Mouse (Mus musculus): ENCODE results near the gene Sephs2. TPM values are rescaled to one million over a fixed set of nuclear protein-coding genes. Genes with fewer than 3 reads are reported as not detected.
A peak's percentile ranks its signal among the peaks of the same experiment; 100 is the strongest.

Sephs2 gene
- polyA plus RNA-seq, 1 experiment from 2014 or later, result 104 TPM

- ATAC-seq (ENCODE audit: insufficient number of reproducible peaks, low FRiP score, low TSS enrichment, low read depth) (no peak), DNase-seq (ENCODE audit: low spot score) (no peak)
- peaks cover 4% of the 10 kb centered on the region; the same call in 1 of the 2 replicates for H3K36me3 ChIP-seq (ENCODE audit: control insufficient read depth, insufficient read depth, low read length)
- no peaks in the 10 kb centered on the region for H3K9me3 ChIP-seq (ENCODE audit: control insufficient read depth, low read length)
- whole genome bisulfite sequencing, result 84% methylated on average over 10 of the region's 10 CpGs
- no peaks in the 10 kb centered on the region for H3K27me3 ChIP-seq (ENCODE audit: control insufficient read depth, insufficient read depth, low read length)
- H3K4me3 ChIP-seq (ENCODE audit: low read depth, low read length), result no peak overlapping the region
- no peak overlapping the region for H3K9ac ChIP-seq (ENCODE audit: low read length)
- H3K4me2 ChIP-seq (ENCODE audit: low read depth, severe bottlenecking), result no peak overlapping the region
- H3K27ac ChIP-seq (replicated peaks; ENCODE audit: low read depth, low read length), result no peak overlapping the region
- H3K4me1 ChIP-seq (ENCODE audit: control insufficient read depth, insufficient read depth, low read length), result peaks cover 4% of the 10 kb centered on the region; the same call in 1 of the 2 replicates
Observed at GRCm38 (mm10) chr7:127262218-127262961, 11.5 kb downstream of the Sephs2 start.

- no peaks in the 10 kb centered on the region for H3K27me3 ChIP-seq (ENCODE audit: control insufficient read depth, insufficient read depth, low read length)
- ATAC-seq (ENCODE audit: insufficient number of reproducible peaks, low FRiP score, low TSS enrichment, low read depth), result peak; percentile 95
- peak; percentile 97 for DNase-seq (ENCODE audit: low spot score)
- peaks cover 4% of the 10 kb centered on the region; the same call in 1 of the 2 replicates for H3K4me1 ChIP-seq (ENCODE audit: control insufficient read depth, insufficient read depth, low read length)
- peak within 1 kb of the TSS; percentile 78 for H3K9ac ChIP-seq (ENCODE audit: low read length)
- no peak within 1 kb of the TSS for H3K27ac ChIP-seq (replicated peaks; ENCODE audit: low read depth, low read length)
- peak within 1 kb of the TSS; percentile 78 for H3K4me3 ChIP-seq (ENCODE audit: low read depth, low read length)
- H3K9me3 ChIP-seq (ENCODE audit: control insufficient read depth, low read length), result no peaks in the 10 kb centered on the region
- under 1% methylated on average over 50 of the region's 50 CpGs for WGBS
- H3K4me2 ChIP-seq (ENCODE audit: low read depth, severe bottlenecking), result peak within 1 kb of the TSS; percentile 70
- peaks cover 7% of the 10 kb centered on the region for H3K36me3 ChIP-seq (ENCODE audit: control insufficient read depth, insufficient read depth, low read length)
Observed at GRCm38 (mm10) chr7:127260309-127261111, 13.3 kb downstream of the Sephs2 start, which contains the start of gene Dctpp1. Gene Dctpp1 (minus strand): TSS chr7:127260709.

DNA sequence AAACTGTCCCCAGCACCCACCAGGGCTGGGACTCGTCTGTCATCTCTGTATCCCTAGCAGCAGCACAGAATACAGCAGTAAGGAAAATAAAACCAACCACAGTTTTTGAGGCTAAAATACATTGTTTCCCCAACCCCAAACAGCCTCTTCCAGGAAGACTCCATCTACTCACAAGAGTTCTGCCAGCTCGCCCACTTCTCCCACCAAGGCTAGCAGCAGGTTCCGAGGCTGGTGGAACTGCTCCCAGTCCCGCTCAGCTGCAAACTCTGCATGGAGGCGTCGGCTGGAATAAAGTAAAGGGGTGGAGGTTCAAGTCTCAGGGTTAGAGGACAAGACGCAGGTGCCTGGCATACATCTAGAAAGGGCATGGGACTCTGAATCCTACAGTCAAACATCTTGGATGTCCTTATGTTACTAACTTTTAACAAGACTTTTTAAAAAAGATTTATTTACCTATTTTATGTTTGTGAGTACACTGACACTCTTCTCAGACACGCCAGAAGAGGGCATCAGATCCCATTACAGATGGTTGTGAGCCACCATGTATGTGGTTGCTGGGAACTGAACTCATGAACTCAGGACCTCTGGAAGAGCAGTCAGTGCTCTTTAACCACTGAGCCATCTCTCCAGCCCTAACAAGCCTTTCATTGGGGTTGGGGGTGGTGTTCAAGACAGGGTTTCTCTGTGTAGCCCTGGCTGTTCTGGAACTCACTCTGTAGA is 14.5 kb downstream of the Sephs2 start:
- Histone ChIP-seq H3K4me3 (ENCODE audit: low read depth, low read length) (peak overlapping the region; percentile 78), H3K27ac (replicated peaks; ENCODE audit: low read depth, low read length) (no peak overlapping the region), H3K27me3 (ENCODE audit: control insufficient read depth, insufficient read depth, low read length) (no peaks in the 10 kb centered on the region), H3K9ac (ENCODE audit: low read length) (no peak overlapping the region), H3K9me3 (ENCODE audit: control insufficient read depth, low read length) (no peaks in the 10 kb centered on the region), H3K4me2 (ENCODE audit: low read depth, severe bottlenecking) (peak overlapping the region; percentile 70), H3K4me1 (ENCODE audit: control insufficient read depth, insufficient read depth, low read length) (peaks cover 7% of the 10 kb centered on the region), H3K36me3 (ENCODE audit: control insufficient read depth, insufficient read depth, low read length) (peaks cover 7% of the 10 kb centered on the region)
- WGBS, result 76% methylated on average over 8 of the region's 8 CpGs
- no peak for DNase-seq (ENCODE audit: low spot score)
- ATAC-seq (ENCODE audit: insufficient number of reproducible peaks, low FRiP score, low TSS enrichment, low read depth), result no peak

- Histone ChIP-seq H3K27me3 (ENCODE audit: control insufficient read depth, insufficient read depth, low read length) (no peaks in the 10 kb centered on the region), H3K36me3 (ENCODE audit: control insufficient read depth, insufficient read depth, low read length) (peaks cover 7% of the 10 kb centered on the region), H3K9ac (ENCODE audit: low read length) (no peak overlapping the region), H3K9me3 (ENCODE audit: control insufficient read depth, low read length) (no peaks in the 10 kb centered on the region), H3K4me1 (ENCODE audit: control insufficient read depth, insufficient read depth, low read length) (peaks cover 10% of the 10 kb centered on the region), H3K4me3 (ENCODE audit: low read depth, low read length) (no peak overlapping the region), H3K27ac (replicated peaks; ENCODE audit: low read depth, low read length) (no peak overlapping the region), H3K4me2 (ENCODE audit: low read depth, severe bottlenecking) (no peak overlapping the region)
- WGBS, result 89% methylated on average over 5 of the region's 5 CpGs
- no peak for DNase-seq (ENCODE audit: low spot score)
- no peak for ATAC-seq (ENCODE audit: insufficient number of reproducible peaks, low FRiP score, low TSS enrichment, low read depth)
Observed at GRCm38 (mm10) chr7:127256518-127256917, 17.3 kb downstream of the Sephs2 start.

DNA sequence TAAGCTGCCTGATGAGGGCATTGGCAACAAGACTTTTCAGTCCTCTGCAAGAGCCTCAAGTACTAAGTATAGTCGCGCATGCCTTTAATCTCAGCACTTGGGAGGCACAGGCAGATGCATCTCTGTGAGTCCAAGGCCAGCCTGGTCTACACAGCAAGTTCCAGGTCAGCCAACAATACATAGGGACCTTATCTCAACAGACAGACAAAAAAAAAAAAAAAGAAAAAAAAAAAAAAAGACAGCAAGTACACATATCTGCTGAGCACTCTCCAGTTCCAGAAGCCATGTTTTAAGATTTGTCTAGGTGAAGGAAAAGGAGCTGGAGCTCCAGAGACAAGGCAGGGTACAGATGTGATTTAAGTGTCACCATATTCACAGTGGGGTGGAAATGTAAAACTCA is 17.9 kb downstream of the Sephs2 start:
- WGBS, result 88% methylated on average over 2 of the region's 2 CpGs
- H3K36me3 ChIP-seq (ENCODE audit: control insufficient read depth, insufficient read depth, low read length), result peaks cover 7% of the 10 kb centered on the region

GRCm38 (mm10) chr7:127255008-127255407 is 18.8 kb downstream of the Sephs2 start:
- Histone ChIP-seq H3K9ac (ENCODE audit: low read length) (peak overlapping the region; percentile 68; the same call in 1 of the 2 replicates), H3K27me3 (ENCODE audit: control insufficient read depth, insufficient read depth, low read length) (no peaks in the 10 kb centered on the region), H3K4me2 (ENCODE audit: low read depth, severe bottlenecking) (peak overlapping the region; percentile 82), H3K9me3 (ENCODE audit: control insufficient read depth, low read length) (no peaks in the 10 kb centered on the region), H3K27ac (replicated peaks; ENCODE audit: low read depth, low read length) (peak overlapping the region; percentile 74; the same call in 1 of the 2 replicates), H3K4me3 (ENCODE audit: low read depth, low read length) (peak overlapping the region; percentile 54), H3K4me1 (ENCODE audit: control insufficient read depth, insufficient read depth, low read length) (peaks cover 8% of the 10 kb centered on the region), H3K36me3 (ENCODE audit: control insufficient read depth, insufficient read depth, low read length) (peaks cover 7% of the 10 kb centered on the region)
- 16% methylated on average over 4 of the region's 4 CpGs for WGBS
- ATAC-seq (ENCODE audit: insufficient number of reproducible peaks, low FRiP score, low TSS enrichment, low read depth) (no peak), DNase-seq (ENCODE audit: low spot score) (no peak)

More for the DNA sequence above, 17.9 kb downstream of the Sephs2 start:
- DNase-seq (ENCODE audit: low spot score), result no peak
- Histone ChIP-seq H3K4me1 (ENCODE audit: control insufficient read depth, insufficient read depth, low read length) (peaks cover 9% of the 10 kb centered on the region), H3K4me2 (ENCODE audit: low read depth, severe bottlenecking) (no peak overlapping the region), H3K4me3 (ENCODE audit: low read depth, low read length) (no peak overlapping the region), H3K27ac (replicated peaks; ENCODE audit: low read depth, low read length) (no peak overlapping the region), H3K27me3 (ENCODE audit: control insufficient read depth, insufficient read depth, low read length) (no peaks in the 10 kb centered on the region), H3K9me3 (ENCODE audit: control insufficient read depth, low read length) (no peaks in the 10 kb centered on the region), H3K9ac (ENCODE audit: low read length) (no peak overlapping the region)
- ATAC-seq (ENCODE audit: insufficient number of reproducible peaks, low FRiP score, low TSS enrichment, low read depth), result no peak

- Histone ChIP-seq H3K36me3 (ENCODE audit: control insufficient read depth, insufficient read depth, low read length) (peaks cover 9% of the 10 kb centered on the region), H3K4me2 (ENCODE audit: low read depth, severe bottlenecking) (peak overlapping the region; percentile 82), H3K4me1 (ENCODE audit: control insufficient read depth, insufficient read depth, low read length) (peaks cover 6% of the 10 kb centered on the region; the same call in 1 of the 2 replicates), H3K4me3 (ENCODE audit: low read depth, low read length) (peak overlapping the region; percentile 54), H3K9ac (ENCODE audit: low read length) (peak overlapping the region; percentile 68), H3K9me3 (ENCODE audit: control insufficient read depth, low read length) (no peaks in the 10 kb centered on the region), H3K27me3 (ENCODE audit: control insufficient read depth, insufficient read depth, low read length) (no peaks in the 10 kb centered on the region), H3K27ac (replicated peaks; ENCODE audit: low read depth, low read length) (peak overlapping the region; percentile 74)
- peak; percentile 96 for DNase-seq (ENCODE audit: low spot score)
- peak; percentile 93 for ATAC-seq (ENCODE audit: insufficient number of reproducible peaks, low FRiP score, low TSS enrichment, low read depth)
- 2% methylated on average over 113 of the region's 136 CpGs for WGBS
Observed at GRCm38 (mm10) chr7:127253821-127254769, 19.8 kb downstream of the Sephs2 start.

All from limb, embryonic 11.5 days (tissue).